Mouse (Mus musculus): Measurements from ENCODE around the gene Tasp1. TPM values are rescaled to one million over a fixed set of nuclear protein-coding genes. Genes with fewer than 3 reads are reported as not detected.
"Not testable (repeated sequence)": the region's sequence is repeated elsewhere in the genome, so short reads cannot be mapped to it uniquely, and the experiment has no call there.

Gene Tasp1
- polyA plus RNA-seq, 1 experiment from 2014 or later = 18.1 TPM

- DNase-seq (ENCODE audit: low spot score); H3K4me3 ChIP-seq: not testable (repeated sequence)
Measured at GRCm38 (mm10) chr2:140079284-140079683, 12.7 kb upstream of the Tasp1 start.

DNA sequence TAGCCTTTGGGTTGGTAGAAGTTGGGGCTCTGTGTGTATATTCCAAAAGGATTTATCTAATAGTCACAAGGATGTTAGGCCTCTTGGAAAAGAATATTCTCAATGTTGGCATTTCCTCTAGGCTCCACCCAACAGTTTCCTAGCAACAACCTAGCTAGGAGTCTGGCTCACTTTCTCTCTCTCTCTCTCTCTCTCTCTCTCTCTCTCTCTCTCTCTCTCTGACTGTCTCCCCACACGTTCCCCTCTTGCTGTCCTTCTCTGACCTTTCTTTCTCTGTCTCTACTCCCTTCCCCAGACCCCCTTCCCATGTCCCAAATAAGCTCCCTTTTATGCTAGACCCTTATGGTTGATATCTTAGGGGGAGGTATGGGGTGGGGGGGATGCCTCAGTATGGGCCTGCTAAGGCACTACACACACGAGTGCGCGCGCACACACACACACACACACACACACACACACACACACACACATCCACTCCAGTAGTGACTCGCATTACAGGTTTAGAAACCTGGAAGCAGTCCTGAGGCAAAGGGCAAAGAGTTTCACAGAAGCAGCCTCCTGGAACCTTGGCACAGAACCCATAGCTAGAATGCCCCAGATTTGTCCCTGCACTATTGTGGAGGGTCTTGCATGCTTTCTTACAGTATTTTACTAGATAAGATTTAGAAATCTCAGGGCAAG lies 12.1 kb upstream of the Tasp1 start:
- no peaks in the 10 kb centered on the region for H3K36me3 ChIP-seq
- H3K27ac ChIP-seq (replicated peaks) = no peak overlapping the region
- no peak for DNase-seq (ENCODE audit: low spot score)
- H3K4me1 ChIP-seq = peaks cover 20% of the 10 kb centered on the region
- no peaks in the 10 kb centered on the region for H3K27me3 ChIP-seq (ENCODE audit: low read depth, poor library complexity, severe bottlenecking)
- no peak overlapping the region for H3K4me3 ChIP-seq
- WGBS = 48% methylated on average over 6 of the region's 6 CpGs
- H3K9me3 ChIP-seq (replicated peaks) = no peaks in the 10 kb centered on the region

More at GRCm38 (mm10) chr2:140079284-140079683, 12.7 kb upstream of the Tasp1 start:
- not testable (repeated sequence) for H3K9me3 ChIP-seq (replicated peaks); H3K27me3 ChIP-seq (ENCODE audit: low read depth, poor library complexity, severe bottlenecking); H3K36me3 ChIP-seq; H3K27ac ChIP-seq (replicated peaks)
- peaks cover 20% of the 10 kb centered on the region for H3K4me1 ChIP-seq

GRCm38 (mm10) chr2:140077476-140077875 lies 10.9 kb upstream of the Tasp1 start:
- Histone ChIP-seq H3K27me3 (ENCODE audit: low read depth, poor library complexity, severe bottlenecking) (no peaks in the 10 kb centered on the region), H3K4me1 (peaks cover 20% of the 10 kb centered on the region), H3K27ac (replicated peaks) (no peak overlapping the region), H3K4me3 (no peak overlapping the region), H3K36me3 (no peaks in the 10 kb centered on the region), H3K9me3 (replicated peaks) (no peaks in the 10 kb centered on the region)
- no peak for DNase-seq (ENCODE audit: low spot score)
- 19% methylated on average over 1 of the region's 1 CpGs for WGBS

- no peaks in the 10 kb centered on the region for H3K27me3 ChIP-seq (ENCODE audit: low read depth, poor library complexity, severe bottlenecking)
- H3K4me1 ChIP-seq = peaks cover 20% of the 10 kb centered on the region
- no peak overlapping the region for H3K27ac ChIP-seq (replicated peaks)
- H3K9me3 ChIP-seq (replicated peaks) = no peaks in the 10 kb centered on the region
- H3K36me3 ChIP-seq = no peaks in the 10 kb centered on the region
- WGBS = 81% methylated on average over 3 of the region's 3 CpGs
- DNase-seq (ENCODE audit: low spot score) = no peak
- H3K4me3 ChIP-seq = no peak overlapping the region
Measured at GRCm38 (mm10) chr2:140075150-140075549, 8.5 kb upstream of the Tasp1 start.

DNA sequence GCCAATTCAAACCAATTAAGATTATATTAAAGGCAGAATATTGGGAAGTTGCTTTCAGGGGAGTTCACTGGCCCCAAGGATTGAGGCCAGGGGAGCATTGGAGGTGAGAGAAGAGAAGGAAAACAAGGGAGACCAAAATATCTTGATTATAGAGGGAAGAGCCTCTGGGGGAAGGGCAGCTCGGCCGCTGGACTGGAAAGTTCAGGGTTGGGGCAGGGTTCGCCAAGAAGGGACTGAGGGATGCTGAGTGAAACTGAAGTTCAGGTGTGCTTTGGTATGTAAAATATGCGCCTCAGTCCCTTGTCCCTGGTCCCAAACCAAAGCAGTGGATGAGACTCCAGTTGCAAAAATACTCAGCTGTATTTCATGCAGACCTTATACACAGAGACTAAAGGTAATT lies 911 bp upstream of the Tasp1 start:
- WGBS = 58% methylated on average over 4 of the region's 4 CpGs
- peak overlapping the region; percentile 87 for H3K4me3 ChIP-seq
- H3K36me3 ChIP-seq = peaks cover 7% of the 10 kb centered on the region
- no peak overlapping the region for H3K27ac ChIP-seq (replicated peaks)
- H3K27me3 ChIP-seq (ENCODE audit: low read depth, poor library complexity, severe bottlenecking) = no peaks in the 10 kb centered on the region
- no peaks in the 10 kb centered on the region for H3K9me3 ChIP-seq (replicated peaks)
- no peak for DNase-seq (ENCODE audit: low spot score)
- H3K4me1 ChIP-seq = peaks cover 18% of the 10 kb centered on the region

DNA sequence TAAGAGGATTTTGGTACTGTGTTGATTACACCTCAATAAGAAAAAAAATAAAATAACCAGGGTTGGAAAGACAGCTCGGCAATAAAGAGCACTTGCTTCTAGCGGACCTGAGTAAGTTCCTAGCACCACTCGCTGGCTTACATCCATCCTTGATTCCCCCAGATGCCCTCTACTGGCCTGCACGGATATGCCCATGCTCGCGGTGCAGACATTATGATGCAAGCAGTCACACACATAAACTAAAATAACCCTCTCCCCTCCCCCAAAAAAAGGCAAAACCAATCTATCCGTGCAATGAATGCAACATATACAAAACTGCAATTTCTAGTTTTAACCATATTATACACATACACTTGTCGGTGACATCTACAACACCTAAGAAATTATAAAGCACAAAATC lies 929 bp downstream of the Tasp1 start:
- Histone ChIP-seq H3K36me3 (peaks cover 7% of the 10 kb centered on the region), H3K27ac (replicated peaks) (peak overlapping the region; percentile 95), H3K4me3 (peak overlapping the region; percentile 87), H3K27me3 (ENCODE audit: low read depth, poor library complexity, severe bottlenecking) (no peaks in the 10 kb centered on the region), H3K4me1 (peaks cover 18% of the 10 kb centered on the region), H3K9me3 (replicated peaks) (no peaks in the 10 kb centered on the region)
- no peak for DNase-seq (ENCODE audit: low spot score)
- WGBS = 78% methylated on average over 8 of the region's 8 CpGs

DNA sequence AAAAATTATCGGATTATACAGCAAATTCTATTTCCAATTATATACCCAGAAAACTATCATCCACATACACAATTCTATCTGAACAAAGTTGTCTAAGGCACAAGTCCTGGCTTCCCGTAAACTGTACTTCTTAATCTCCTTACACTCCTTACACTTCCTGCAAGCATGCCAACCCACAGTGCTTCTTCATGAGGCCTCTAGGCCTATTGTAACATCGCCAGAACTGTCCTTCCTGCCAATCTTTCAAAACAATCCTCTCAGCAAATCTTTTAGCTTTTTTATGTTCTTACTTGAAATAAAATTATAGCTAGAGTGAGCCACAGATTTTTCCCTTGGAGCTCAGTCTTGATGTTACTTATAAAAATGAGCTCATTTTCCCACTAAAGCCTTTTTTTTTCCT lies 5.1 kb downstream of the Tasp1 start:
- Histone ChIP-seq H3K4me1 (peaks cover 9% of the 10 kb centered on the region), H3K27me3 (ENCODE audit: low read depth, poor library complexity, severe bottlenecking) (no peaks in the 10 kb centered on the region), H3K27ac (replicated peaks) (no peak overlapping the region), H3K9me3 (replicated peaks) (no peaks in the 10 kb centered on the region), H3K36me3 (peaks cover 14% of the 10 kb centered on the region), H3K4me3 (no peak overlapping the region)
- DNase-seq (ENCODE audit: low spot score) = no peak
- WGBS = 91% methylated on average over 3 of the region's 3 CpGs

- Histone ChIP-seq H3K27ac (replicated peaks) (no peak overlapping the region), H3K9me3 (replicated peaks) (no peaks in the 10 kb centered on the region), H3K36me3 (peaks cover 24% of the 10 kb centered on the region), H3K27me3 (ENCODE audit: low read depth, poor library complexity, severe bottlenecking) (no peaks in the 10 kb centered on the region), H3K4me3 (no peak overlapping the region), H3K4me1 (no peaks in the 10 kb centered on the region)
- no peak for DNase-seq (ENCODE audit: low spot score)
- WGBS = 90% methylated on average over 4 of the region's 4 CpGs
Measured at GRCm38 (mm10) chr2:140060092-140060867, 6.3 kb downstream of the Tasp1 start.

DNA sequence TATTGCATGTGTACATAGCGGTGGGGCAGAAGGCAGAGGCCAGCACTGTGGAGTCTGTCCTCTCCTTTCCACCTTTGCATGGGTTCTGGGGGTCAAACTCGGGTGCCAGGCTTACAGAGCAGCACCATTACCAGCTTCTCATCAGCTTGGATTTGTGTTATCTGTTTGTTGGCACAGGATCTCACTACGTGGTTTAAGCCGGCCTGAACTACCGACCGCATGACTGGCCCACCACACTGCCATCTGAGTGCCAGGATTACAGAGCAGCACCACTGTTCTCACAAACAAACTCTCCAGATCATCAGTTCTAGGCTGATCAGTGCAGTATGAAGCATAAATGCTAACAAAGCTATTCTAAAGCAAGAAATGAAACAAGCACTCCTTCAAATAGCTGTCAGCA lies 8.5 kb downstream of the Tasp1 start:
- no peaks in the 10 kb centered on the region for H3K4me1 ChIP-seq
- no peak overlapping the region for H3K27ac ChIP-seq (replicated peaks)
- no peak overlapping the region for H3K4me3 ChIP-seq
- H3K9me3 ChIP-seq (replicated peaks) = no peaks in the 10 kb centered on the region
- WGBS = 96% methylated on average over 6 of the region's 6 CpGs
- DNase-seq (ENCODE audit: low spot score) = no peak
- H3K36me3 ChIP-seq = peaks cover 38% of the 10 kb centered on the region
- no peaks in the 10 kb centered on the region for H3K27me3 ChIP-seq (ENCODE audit: low read depth, poor library complexity, severe bottlenecking)

DNA sequence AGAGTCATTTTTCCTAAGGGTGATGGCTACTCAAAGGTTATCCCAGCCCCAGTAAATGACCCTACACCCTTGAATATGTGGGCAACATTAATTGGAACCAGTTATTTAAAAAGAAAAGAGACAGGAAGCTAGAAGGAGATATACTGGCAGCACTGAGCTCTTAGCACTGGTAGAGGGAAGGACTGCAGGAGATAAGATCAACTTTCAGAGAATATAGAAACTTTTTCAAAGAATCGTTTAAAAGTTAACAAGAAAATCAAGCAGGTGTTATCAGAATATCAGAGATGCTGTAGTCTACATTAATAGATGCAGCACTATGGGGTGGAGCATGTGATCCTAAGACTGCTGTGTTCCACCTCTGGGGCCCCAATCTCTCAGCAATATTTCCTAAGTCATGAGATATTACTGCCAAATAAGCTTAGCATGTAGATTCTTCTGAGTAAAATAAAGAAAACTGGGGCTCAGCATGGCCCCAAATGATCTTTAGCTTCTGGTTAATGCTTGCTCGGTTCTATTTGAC lies 14.9 kb downstream of the Tasp1 start:
- WGBS = 89% methylated on average over 2 of the region's 2 CpGs
- Histone ChIP-seq H3K9me3 (replicated peaks) (no peaks in the 10 kb centered on the region), H3K27ac (replicated peaks) (no peak overlapping the region), H3K27me3 (ENCODE audit: low read depth, poor library complexity, severe bottlenecking) (no peaks in the 10 kb centered on the region), H3K4me1 (no peaks in the 10 kb centered on the region), H3K36me3 (peaks cover 95% of the 10 kb centered on the region), H3K4me3 (no peak overlapping the region)
- no peak for DNase-seq (ENCODE audit: low spot score)

DNA sequence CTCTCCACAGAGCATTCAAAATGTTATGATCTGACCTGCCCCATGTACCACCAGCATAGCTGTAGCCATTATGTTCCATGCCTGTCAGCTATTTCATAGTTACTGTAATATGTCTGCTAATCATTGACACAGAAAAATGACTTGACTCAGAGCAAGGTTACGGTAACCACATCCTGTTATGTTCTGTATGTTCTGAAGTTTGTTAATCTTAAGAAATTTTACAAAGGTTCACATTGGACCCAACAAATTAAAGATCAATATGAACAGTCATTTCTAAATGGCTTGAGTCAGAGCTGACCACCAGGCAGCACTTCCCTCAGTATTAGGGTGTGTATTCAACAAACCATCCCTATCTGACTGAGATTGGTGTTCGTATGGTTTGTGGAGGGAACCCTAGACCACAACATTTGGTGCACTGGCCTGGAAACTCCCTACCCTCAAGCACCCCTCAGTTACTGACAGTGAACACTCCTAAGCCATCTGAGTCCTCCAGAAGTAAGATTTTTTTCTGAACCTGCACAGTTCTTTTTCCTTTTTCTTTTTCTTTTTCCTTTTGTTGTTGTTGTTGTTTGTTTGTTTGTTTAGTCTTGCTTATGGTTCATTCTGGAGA lies 24.0 kb downstream of the Tasp1 start:
- no peak overlapping the region for H3K27ac ChIP-seq (replicated peaks)
- H3K9me3 ChIP-seq (replicated peaks) = no peaks in the 10 kb centered on the region
- no peaks in the 10 kb centered on the region for H3K4me1 ChIP-seq
- DNase-seq (ENCODE audit: low spot score) = no peak
- H3K4me3 ChIP-seq = no peak overlapping the region
- H3K36me3 ChIP-seq = peaks cover 44% of the 10 kb centered on the region
- H3K27me3 ChIP-seq (ENCODE audit: low read depth, poor library complexity, severe bottlenecking) = no peaks in the 10 kb centered on the region
- 94% methylated on average over 2 of the region's 2 CpGs for WGBS

DNA sequence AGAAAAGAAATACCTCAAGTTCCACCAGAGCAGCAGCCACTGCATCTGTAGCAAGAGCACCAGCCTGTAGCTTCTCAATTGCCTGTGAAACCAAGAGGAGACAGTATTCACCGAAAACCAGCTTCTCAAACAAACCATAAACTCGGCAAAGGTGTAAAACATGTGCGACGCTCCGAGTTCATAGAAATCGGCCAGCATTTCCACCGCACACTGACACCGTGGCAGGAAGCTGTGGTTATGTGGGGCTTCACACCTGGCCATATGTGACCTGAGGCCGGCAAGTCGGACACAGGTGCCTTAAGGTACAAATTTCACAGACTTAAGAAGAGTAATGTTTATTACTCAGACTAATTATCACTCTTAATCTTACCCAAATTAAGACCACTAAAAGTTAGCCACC lies 24.5 kb downstream of the Tasp1 start:
- no peaks in the 10 kb centered on the region for H3K9me3 ChIP-seq (replicated peaks)
- WGBS = 94% methylated on average over 10 of the region's 10 CpGs
- no peaks in the 10 kb centered on the region for H3K27me3 ChIP-seq (ENCODE audit: low read depth, poor library complexity, severe bottlenecking)
- peaks cover 43% of the 10 kb centered on the region for H3K36me3 ChIP-seq
- no peak overlapping the region for H3K27ac ChIP-seq (replicated peaks)
- DNase-seq (ENCODE audit: low spot score) = no peak
- H3K4me1 ChIP-seq = no peaks in the 10 kb centered on the region
- H3K4me3 ChIP-seq = no peak overlapping the region

GRCm38 (mm10) chr2:140037459-140037858 lies 29.1 kb downstream of the Tasp1 start:
- no peak overlapping the region for H3K4me3 ChIP-seq
- no peaks in the 10 kb centered on the region for H3K9me3 ChIP-seq (replicated peaks)
- H3K36me3 ChIP-seq = peaks cover 35% of the 10 kb centered on the region
- H3K27me3 ChIP-seq (ENCODE audit: low read depth, poor library complexity, severe bottlenecking) = no peaks in the 10 kb centered on the region
- H3K27ac ChIP-seq (replicated peaks) = no peak overlapping the region
- no peak for DNase-seq (ENCODE audit: low spot score)
- no peaks in the 10 kb centered on the region for H3K4me1 ChIP-seq
- WGBS = 95% methylated on average over 2 of the region's 2 CpGs

All from midbrain, embryonic 10.5 days (tissue).